Mouse (Mus musculus) heart, postnatal 25 days (tissue): ENCODE measurements around the gene Lep. TPM values are rescaled to one million over a fixed set of nuclear protein-coding genes. Genes with fewer than 3 reads are reported as not detected.

Experiments used
- DNase-seq: peaks from one replicate; pipeline ENCODE4 v3.0.0; 2022; ENCODE audit warnings: low spot score
- intact Hi-C: fragments of 180-260 bp; cut with DNase I; formaldehyde crosslinking; loops from one replicate; pipeline ENCODE4 v1.15.1; 2025
- total RNA-seq, 2 experiments: library from RNA; stranded (reverse); gene quantifications; 2 replicates each; pipeline ENCODE4 v1.2.3; 2021

The Lep gene
- under 1 TPM in 1 of 2 experiments, not detected in 1; 0.31 TPM for total RNA-seq

- intact Hi-C loops = no loop called here
- no peak for DNase-seq
Observed at GRCm38 (mm10) chr6:29059846-29060685, at the start of gene Lep. Gene Lep (plus strand): TSS chr6:29060220.

- no peak for DNase-seq
- intact Hi-C loops = no loop called here
Observed at GRCm38 (mm10) chr6:29011651-29012050, 48.4 kb upstream of the Lep start.

DNA sequence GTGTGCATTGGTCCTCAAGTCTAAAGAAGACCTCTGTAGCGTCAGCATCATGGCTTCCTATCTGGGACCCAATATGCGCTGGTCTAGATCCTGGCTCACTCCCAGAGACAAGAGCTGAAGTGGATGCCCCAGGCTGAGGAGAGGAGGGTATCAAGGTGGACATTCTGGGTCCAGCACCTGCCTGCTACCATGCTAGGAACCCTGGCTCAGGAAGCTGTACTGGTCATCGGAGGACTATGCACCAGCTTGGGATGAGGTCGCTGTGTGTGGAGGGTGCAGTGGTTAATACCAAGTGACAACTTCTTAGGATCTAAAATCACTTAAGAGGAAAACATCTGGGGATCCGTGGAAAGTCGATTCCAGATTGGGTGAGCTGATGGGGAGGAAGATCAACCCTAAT is 46.8 kb upstream of the Lep start:
- intact Hi-C loops = no loop called here

DNA sequence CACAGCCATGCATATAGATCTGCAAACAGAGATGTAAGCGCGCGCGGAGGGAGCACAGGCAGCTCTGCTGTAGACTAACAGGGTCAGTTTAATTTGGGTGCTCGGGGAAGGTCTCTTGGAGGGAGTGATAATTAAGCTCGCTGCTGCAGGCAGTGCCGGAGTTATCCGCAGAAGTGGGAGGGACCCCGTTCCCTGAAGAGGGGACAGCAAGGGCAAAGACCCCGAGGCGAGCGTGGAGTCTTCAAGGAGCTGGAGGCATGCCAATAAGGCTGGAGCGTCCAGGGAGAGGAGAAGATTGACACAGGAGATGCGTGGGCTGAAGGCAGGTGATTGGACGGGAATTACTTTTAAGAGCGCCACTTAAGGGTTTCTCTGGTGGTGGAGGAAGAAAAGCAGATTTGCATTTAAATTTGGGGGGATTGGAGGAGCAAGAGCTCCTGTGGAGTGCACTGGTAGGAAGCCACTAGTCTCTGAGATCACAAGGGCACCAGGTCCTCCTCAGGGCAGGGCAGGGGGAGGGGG is 43.1 kb upstream of the Lep start:
- intact Hi-C loops = no loop called here
- DNase-seq = no peak

More for the DNA sequence above, 46.8 kb upstream of the Lep start:
- DNase-seq = no peak

DNA sequence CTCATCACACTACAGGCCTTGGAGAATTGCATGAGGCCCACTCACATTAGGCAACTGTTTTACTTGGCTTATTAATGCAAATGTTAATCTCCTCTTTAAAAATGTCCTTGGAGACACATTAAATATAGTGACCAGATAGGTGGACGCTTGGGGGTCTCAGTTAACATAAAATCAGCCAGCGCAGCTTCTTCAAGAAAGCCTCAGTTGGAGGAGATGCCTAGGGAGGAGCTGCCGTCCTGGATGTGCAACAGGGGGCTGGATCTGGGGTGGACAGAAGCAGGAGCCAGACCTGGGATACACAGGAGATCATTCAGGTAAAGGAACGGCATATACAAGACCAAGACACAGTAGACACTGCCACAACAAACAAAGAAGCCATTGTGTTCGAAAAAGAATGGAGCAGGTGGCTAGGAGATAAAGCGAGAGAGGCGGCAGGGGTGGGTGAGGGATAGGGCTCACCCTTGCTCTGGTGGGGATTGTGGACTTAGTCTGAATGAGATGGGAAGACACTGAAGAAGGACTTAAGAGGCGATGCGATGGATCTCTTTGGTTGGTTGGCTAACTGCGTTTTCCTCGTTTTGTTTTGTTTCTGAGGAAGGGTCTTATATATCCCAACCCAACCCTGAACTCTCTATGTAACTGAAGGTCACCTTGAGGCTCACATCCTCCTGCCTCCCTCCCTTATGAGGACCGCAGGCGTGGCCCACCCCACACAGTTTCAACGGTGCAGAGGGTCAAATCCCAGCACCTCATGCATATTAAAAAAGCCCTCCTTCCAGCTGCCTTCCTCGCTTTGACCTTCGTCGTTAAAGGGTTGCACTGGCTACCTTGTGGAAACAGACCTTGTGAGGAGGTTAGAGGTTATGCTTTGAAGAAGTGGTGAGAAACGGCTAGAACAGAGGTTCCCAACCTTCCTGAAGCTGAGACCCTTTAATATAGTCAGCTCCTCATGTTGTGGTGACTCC is 40.0 kb upstream of the Lep start:
- DNase-seq = no peak
- intact Hi-C loops = loop anchor here (5.0 to 10.0 kb wide), 4 partner anchors 122 to 555 kb away; partner anchors contain the start of gene Lrrc4

- intact Hi-C loops = loop anchor here (5.0 to 10.0 kb wide), 4 partner anchors 121 to 556 kb away; partner anchors contain the start of gene Lrrc4
- no peak for DNase-seq
Observed at GRCm38 (mm10) chr6:29020937-29021336, 39.1 kb upstream of the Lep start.

DNA sequence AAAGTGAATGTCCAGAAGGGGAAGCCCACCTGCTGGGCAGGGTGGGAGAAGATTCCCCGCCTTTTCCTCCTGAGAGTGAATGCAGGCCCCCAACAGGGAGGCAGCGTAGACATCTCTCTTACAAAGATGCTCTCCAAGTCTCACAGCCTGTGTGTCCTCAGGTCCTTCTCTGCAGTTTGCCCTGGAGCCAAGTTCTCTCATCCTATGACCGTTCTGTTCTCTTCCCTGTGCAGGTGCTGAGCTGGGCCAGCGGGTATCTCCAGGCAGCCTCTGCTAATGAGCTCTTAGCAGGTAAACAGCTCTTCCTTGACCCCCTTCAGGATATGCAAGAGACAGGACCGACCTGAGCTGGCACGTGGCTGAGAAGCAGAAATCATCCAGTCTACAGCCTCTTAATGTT is 38.5 kb upstream of the Lep start:
- no peak for DNase-seq

DNA sequence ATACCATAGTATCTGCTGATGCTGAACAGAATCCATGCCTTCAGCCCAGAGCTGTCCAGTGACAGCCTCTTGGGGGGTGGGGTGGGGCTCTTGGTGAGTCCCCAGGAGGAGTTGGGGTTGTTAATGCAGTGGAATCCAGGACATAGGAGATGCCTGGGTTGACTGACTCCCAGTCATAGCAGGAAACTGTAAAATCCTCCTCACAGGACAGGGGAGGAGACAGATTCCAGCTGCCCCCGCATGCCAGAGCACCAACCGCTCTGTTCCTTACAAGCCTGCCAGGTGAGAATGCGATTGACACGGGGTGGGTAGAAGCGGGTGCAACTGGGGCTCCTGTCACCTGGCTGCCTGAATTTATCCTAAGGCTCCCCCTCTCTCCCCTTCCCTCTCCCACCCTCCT is 37.9 kb upstream of the Lep start:
- intact Hi-C loops = loop anchor here (2.0 to 10.0 kb wide), 5 partner anchors 73 to 557 kb away; partner anchors contain the start of gene Lrrc4
- no peak for DNase-seq

More for the DNA sequence above, 38.5 kb upstream of the Lep start:
- intact Hi-C loops = loop anchor here (5.0 to 10.0 kb wide), 4 partner anchors 121 to 557 kb away; partner anchors contain the start of gene Lrrc4

GRCm38 (mm10) chr6:29023206-29023967 is 36.6 kb upstream of the Lep start:
- intact Hi-C loops = loop anchor here (2.0 to 10.0 kb wide), 5 partner anchors 75 to 559 kb away; partner anchors contain the start of gene Lrrc4

GRCm38 (mm10) chr6:29024000-29024417 is 36.0 kb upstream of the Lep start:
- intact Hi-C loops = loop anchor here (1.0 to 10.0 kb wide), 7 partner anchors 67 to 559 kb away; partner anchors contain the start of gene Lrrc4
- DNase-seq = no peak

More at GRCm38 (mm10) chr6:29023206-29023967, 36.6 kb upstream of the Lep start:
- DNase-seq = no peak

GRCm38 (mm10) chr6:29025796-29026482 is 34.1 kb upstream of the Lep start:
- DNase-seq = no peak
- intact Hi-C loops = loop anchor here (2.0 to 10.0 kb wide), 3 partner anchors 69 to 561 kb away; partner anchors contain the start of gene Lrrc4

- intact Hi-C loops = loop anchor here (10.0 kb wide), 2 partner anchors 192 to 562 kb away; partner anchors contain the start of gene Lrrc4
- DNase-seq = no peak
Observed at GRCm38 (mm10) chr6:29026766-29027165, 33.3 kb upstream of the Lep start.

DNA sequence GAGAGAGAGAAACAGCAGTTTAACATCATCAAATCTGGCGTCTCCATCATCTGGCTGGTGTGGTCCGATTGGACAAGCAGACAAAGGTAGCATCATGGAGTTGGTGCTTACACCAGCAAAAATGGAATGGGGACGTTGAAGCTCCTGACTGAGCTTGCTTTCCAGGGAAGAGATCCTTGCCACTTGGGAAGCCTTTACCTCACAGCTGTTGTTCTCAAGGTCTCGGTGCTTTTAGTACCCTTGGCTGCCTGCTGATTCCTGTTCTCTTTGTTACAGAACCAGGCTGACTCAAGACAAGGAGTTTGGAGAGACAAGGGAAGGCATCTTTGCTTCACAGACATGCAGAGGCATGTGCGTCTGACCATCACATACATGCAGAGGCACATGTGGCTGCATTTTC is 31.9 kb upstream of the Lep start:
- intact Hi-C loops = loop anchor here (10.0 kb wide), 2 partner anchors 193 to 563 kb away; partner anchors contain the start of gene Lrrc4
- no peak for DNase-seq

GRCm38 (mm10) chr6:29029521-29029920 is 30.5 kb upstream of the Lep start:
- intact Hi-C loops = loop anchor here (10.0 kb wide), 2 partner anchors 195 to 565 kb away; partner anchors contain the start of gene Lrrc4
- DNase-seq = no peak

DNA sequence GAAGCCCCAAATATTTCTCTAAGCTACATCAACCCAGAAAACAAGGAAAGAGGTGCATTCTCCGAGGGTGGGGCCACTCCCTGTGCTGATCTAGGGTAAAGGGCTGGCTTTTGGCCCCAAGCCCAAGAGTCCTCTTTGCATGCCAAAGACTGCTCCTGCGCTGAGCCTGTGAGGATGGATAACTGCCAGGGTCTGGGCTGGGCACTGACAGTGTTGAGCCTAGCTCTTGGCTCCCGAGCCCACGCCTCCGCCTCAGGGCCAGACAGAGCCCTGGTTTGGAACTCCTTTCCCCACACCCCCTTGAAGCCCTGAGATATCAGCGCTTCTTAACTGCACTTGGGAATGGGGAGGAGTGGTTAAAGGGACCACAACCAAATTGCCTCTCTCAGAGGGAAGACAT is 28.8 kb upstream of the Lep start:
- DNase-seq = peak; percentile 22
- intact Hi-C loops = no loop called here

GRCm38 (mm10) chr6:29031704-29032310 is 28.2 kb upstream of the Lep start:
- no peak for DNase-seq
- intact Hi-C loops = no loop called here

DNA sequence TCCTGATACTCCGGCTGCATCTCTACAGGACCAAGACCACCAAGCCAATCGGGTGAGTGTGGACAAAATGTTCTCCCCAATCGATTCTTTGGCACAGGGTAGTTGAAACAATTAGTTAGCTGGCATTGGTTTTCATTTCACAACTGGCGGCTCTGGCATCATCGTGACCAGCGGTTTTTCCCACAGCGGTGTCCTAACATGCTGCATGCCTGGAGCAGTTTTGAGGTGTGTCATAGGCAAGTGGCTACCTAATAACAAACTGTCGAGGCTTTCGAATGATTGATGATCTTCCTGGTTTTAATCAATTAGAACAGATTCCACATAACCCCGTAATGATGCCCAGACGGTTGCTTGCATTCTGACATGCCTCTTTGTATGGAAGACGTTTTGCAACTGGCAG is 27.6 kb upstream of the Lep start:
- intact Hi-C loops = no loop called here
- no peak for DNase-seq
